Mouse (Mus musculus) embryonic facial prominence, embryonic 13.5 days (tissue): ENCODE data around the gene Slc25a44. TPM values are rescaled to one million over a fixed set of nuclear protein-coding genes. Genes with fewer than 3 reads are reported as not detected.
A peak's percentile ranks its signal among the peaks of the same experiment; 100 is the strongest.

Source experiments
- ATAC-seq: fragments of 200-750 bp; cut with Nextera tagmentation; 2 replicates; pipeline ENCODE4 v1.8.0; 2017; ENCODE audit warnings: low read depth; ENCODE audit not compliant: insufficient number of reproducible peaks, insufficient read depth, low FRiP score, low TSS enrichment
- H3K27ac ChIP-seq: fragments of 300-500 bp; sonication (generic); 2 replicates; pipeline ENCODE4 v1.5.1; 2015; ENCODE audit warnings: moderate library complexity, mild to moderate bottlenecking, inconsistent platforms
- H3K27me3 ChIP-seq: fragments of 300-500 bp; sonication (generic); 2 replicates; pipeline ENCODE4 v1.6.1; 2015; ENCODE audit warnings: mild to moderate bottlenecking, inconsistent platforms
- H3K36me3 ChIP-seq: fragments of 300-500 bp; sonication (generic); 2 replicates; pipeline ENCODE4 v1.6.1; 2015; ENCODE audit warnings: mild to moderate bottlenecking, inconsistent platforms
- H3K4me1 ChIP-seq: fragments of 300-500 bp; sonication (generic); 2 replicates; pipeline ENCODE4 v1.6.1; 2015; ENCODE audit warnings: inconsistent platforms
- H3K4me2 ChIP-seq: fragments of 300-500 bp; sonication (generic); 2 replicates; pipeline ENCODE4 v1.6.1; 2015; ENCODE audit warnings: moderate library complexity, mild to moderate bottlenecking, inconsistent platforms
- H3K4me3 ChIP-seq: fragments of 300-500 bp; sonication (generic); 2 replicates; pipeline ENCODE4 v1.5.1; 2015; ENCODE audit warnings: mild to moderate bottlenecking, inconsistent platforms
- H3K9ac ChIP-seq: fragments of 300-500 bp; sonication (generic); 2 replicates; pipeline ENCODE4 v1.6.1; 2015; ENCODE audit warnings: mild to moderate bottlenecking, inconsistent platforms
- H3K9me3 ChIP-seq: fragments of 300-500 bp; sonication (generic); 2 replicates; pipeline ENCODE4 v1.6.1; 2016; ENCODE audit warnings: inconsistent platforms
- WGBS: fragments of 180-500 bp; shearing (Covaris S2); methylation state at CpG from one replicate; pipeline ENCODE4 v1.1.7; 2015; ENCODE audit warnings: mixed read lengths; 5-methylcytosine and 5-hydroxymethylcytosine counted together
- polyA plus RNA-seq: library from polyadenylated mRNA; unstranded; fragments of >200 nt; fragmentation: Nextera tagmentation; extraction: Ambion mirVana; gene quantifications from 2 replicates; pipeline ENCODE4 v1.2.1, GENCODE M21; 2015

Slc25a44 gene
- polyA plus RNA-seq: 16.5 and 16.7 TPM in 2 replicates

DNA sequence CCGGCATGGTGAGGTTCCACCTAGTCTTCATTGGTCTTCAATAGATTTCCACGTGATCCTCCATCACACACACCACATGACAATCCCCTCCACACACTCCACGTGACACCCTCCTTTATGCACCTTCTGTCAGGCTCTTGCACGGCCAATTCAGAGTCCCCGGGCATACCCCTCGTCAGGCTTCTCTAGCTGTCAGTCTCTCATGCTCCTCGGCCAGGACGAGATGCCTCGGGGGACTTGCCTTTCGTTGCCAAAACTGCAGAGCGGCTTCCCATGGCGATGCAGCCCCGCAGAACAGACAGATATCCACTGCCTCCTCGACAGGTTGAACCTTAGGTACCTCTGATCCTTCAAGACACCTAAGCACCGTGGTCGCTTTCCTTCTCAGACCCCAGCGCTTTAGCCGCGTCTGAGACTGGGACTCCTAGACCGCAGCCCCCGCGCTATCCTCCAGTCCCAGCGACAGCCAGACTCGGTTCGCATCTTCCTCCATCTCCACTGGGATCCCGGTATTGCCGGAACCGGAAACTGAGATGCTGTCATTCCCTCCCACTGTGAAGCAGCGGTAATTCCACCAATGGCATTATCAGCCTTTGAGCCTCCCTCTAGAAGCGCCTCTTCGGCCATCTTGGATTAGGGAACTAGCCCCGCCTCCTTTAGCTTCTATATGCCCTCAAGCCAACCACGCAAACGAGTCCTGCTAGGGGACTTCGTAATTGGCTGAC, at the start of gene Slc25a44:
TSS of gene Slc25a44 (minus strand) at position 535 of the 725 bp plus-strand sequence.
- 1% methylated on average over 35 of the region's 35 CpGs for WGBS
- H3K9ac ChIP-seq: peak within 1 kb of the TSS; percentile 74
- ATAC-seq: peak; percentile 94
- no peaks in the 10 kb centered on the region for H3K27me3 ChIP-seq
- peaks cover 23% of the 10 kb centered on the region for H3K4me1 ChIP-seq
- H3K4me3 ChIP-seq: peak within 1 kb of the TSS; percentile 75
- H3K4me2 ChIP-seq: peak within 1 kb of the TSS; percentile 89
- no peaks in the 10 kb centered on the region for H3K9me3 ChIP-seq
- peaks cover 20% of the 10 kb centered on the region for H3K36me3 ChIP-seq
- H3K27ac ChIP-seq: peak within 1 kb of the TSS; percentile 62; the same call in 1 of the 2 replicates

DNA sequence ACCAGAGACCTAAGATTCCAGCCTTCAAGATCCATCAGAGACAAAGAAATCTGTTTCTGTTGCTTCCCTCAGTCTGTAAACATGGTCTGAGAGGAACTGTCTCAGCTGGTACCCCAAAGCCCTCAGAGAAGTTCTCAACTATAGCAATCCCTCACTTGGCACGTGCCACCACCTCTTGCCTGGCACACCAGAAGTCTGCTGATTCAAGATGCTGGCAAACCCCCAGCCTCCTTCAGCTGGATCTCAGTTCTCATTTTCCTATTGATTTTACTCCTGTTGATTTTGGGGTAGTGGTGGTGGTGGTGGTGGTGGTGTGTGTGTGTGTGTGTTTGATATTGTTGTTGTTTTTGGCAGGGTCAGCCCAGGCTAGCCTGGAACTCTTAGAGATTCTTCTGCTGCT, 48.6 kb upstream of the Slc25a44 start:
- Histone ChIP-seq H3K4me2 (no peak overlapping the region), H3K9ac (no peak overlapping the region), H3K27me3 (no peaks in the 10 kb centered on the region), H3K27ac (peak overlapping the region; percentile 83), H3K36me3 (no peaks in the 10 kb centered on the region), H3K9me3 (0 out of 2 replicates have a peak, but pooled peaks cover 4% of the 10 kb centered on the region), H3K4me3 (no peak overlapping the region), H3K4me1 (peaks cover 18% of the 10 kb centered on the region)
- ATAC-seq: no peak
- WGBS: 59% methylated on average over 1 of the region's 1 CpGs

DNA sequence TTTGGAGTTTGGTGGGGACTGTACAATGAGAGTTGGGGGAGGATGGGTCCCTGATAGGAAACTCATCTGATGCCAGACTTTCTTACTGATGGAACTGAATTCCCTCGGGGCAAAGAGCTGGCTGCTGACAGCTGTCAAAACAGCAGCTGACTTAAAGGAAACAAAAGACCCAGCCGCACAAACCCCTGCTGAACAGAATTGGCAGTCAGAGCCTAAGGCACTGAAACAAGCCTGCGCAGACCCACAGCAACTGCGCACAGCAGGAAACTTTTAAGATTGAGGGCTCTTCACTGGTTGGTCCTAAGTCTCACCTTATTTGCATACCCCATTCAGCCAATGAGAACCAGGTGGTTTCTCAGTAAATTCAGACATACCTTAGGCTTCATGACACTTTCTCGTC, 48.1 kb upstream of the Slc25a44 start:
- H3K9me3 ChIP-seq: 0 out of 2 replicates have a peak, but pooled peaks cover 4% of the 10 kb centered on the region
- peak; percentile 54; the same call in 1 of the 2 replicates for ATAC-seq
- no peaks in the 10 kb centered on the region for H3K36me3 ChIP-seq
- no peak overlapping the region for H3K9ac ChIP-seq
- H3K27ac ChIP-seq: peak overlapping the region; percentile 83
- H3K4me1 ChIP-seq: peaks cover 17% of the 10 kb centered on the region
- 12% methylated on average over 5 of the region's 5 CpGs for WGBS
- H3K4me3 ChIP-seq: no peak overlapping the region
- no peaks in the 10 kb centered on the region for H3K27me3 ChIP-seq
- no peak overlapping the region for H3K4me2 ChIP-seq

DNA sequence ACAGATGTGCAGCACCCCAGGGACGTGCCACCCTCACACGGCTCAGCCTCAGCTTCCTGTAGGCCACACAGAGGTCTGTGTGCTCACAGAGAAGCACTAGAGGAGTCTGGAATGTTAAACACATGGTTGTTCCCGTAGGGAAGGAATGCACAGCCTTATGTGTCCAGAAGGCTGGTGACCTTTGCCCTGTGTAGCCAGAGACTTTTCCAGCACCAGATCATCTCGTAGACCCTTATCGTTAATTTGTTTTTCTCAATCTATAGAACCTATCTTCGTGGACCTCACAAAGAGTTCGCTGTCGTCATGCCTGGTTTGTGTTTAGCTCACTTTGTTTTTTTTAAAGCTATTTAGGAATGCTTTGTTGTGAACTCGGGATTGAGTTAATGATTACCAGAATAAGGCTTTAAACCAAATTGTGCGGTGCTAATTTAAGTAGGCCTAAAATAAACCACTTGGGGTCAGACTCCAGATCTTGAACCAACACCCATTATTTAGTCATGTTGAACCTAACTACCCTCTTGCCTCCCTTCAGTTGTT, 46.1 kb upstream of the Slc25a44 start:
- no peak overlapping the region for H3K4me2 ChIP-seq
- peaks cover 19% of the 10 kb centered on the region for H3K4me1 ChIP-seq
- no peaks in the 10 kb centered on the region for H3K36me3 ChIP-seq
- ATAC-seq: no peak
- no peaks in the 10 kb centered on the region for H3K27me3 ChIP-seq
- 23% methylated on average over 10 of the region's 10 CpGs for WGBS
- H3K27ac ChIP-seq: peak overlapping the region; percentile 9; the same call in 1 of the 2 replicates
- 0 out of 2 replicates have a peak, but pooled peaks cover 4% of the 10 kb centered on the region for H3K9me3 ChIP-seq
- H3K4me3 ChIP-seq: no peak overlapping the region
- H3K9ac ChIP-seq: no peak overlapping the region

DNA sequence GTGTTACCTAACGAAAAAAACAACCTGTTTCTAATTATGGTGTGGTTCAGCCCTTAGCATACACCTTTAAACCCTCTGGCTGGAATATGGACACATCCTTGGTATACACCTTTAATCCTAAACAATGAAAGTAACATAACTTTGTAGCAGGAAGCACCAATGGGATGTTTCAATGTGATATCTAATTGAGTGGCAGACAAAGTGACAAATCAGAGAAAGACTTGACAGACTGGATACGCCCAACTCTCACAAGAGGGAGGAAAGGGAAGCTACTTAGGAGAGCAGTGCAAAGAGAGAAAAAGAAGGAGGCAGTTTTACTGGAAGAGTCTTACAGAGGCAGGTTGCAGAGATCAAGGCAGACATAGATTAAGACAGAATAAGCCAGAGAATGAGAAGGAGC, 44.5 kb upstream of the Slc25a44 start:
- no peak for ATAC-seq
- Histone ChIP-seq H3K9ac (no peak overlapping the region), H3K4me3 (no peak overlapping the region), H3K27ac (no peak overlapping the region), H3K27me3 (no peaks in the 10 kb centered on the region), H3K36me3 (no peaks in the 10 kb centered on the region), H3K4me1 (peaks cover 19% of the 10 kb centered on the region), H3K9me3 (0 out of 2 replicates have a peak, but pooled peaks cover 4% of the 10 kb centered on the region), H3K4me2 (no peak overlapping the region)
- 55% methylated on average over 2 of the region's 2 CpGs for WGBS

DNA sequence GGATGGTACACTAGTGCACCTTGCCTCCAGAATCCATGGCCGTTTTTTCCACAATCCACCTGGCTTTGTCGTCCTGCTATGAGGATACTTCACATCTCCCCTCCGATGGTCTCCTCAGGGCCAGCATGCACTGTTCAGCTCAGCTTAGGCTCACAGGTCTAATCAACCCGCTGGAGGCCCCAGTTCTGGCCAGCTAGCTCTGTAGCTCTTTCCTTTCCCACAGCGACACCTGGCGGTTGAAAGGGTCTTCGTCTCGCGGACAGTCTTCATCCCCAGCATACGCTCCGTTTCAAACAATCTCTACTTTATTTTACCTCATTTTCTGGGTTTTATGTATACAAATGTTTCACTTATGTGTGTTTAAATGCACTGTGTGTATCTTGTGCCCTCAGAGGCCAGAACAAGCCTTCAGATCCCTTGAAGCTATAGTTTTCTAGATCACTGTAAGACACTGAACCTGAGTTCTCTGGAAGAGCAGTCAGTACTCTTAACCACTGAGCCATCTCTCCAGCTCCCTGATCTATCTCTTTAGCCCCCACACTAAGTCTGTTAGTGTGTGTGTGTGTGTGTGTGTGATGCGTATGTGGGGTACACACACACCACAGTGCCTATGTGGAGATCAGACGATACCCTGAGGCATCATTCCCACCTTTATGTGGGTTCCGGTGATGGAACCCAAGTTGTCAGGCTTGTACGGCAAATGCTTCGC, 42.3 kb upstream of the Slc25a44 start:
- 27% methylated on average over 16 of the region's 16 CpGs for WGBS

DNA sequence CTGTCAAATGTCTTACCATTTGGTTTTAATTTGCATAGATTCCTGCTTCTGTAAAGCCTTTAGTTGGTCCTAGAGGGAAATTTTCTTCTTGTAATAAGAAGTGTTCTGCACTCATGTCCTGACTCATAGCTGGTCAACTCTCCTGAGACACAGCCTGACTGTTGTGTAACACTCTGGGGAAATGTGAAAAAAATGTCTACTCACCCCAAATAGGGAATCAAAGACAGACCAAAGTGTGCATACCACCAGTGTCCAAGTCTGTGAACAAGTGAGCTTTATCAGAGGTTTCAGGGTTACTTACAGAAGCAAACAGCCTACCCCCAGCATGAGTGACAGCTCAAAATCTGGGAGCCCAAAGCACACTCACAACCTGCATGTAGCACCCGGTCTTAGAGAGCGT, 40.2 kb upstream of the Slc25a44 start:
- H3K27me3 ChIP-seq: peaks cover 1% of the 10 kb centered on the region; the same call in 1 of the 2 replicates
- 74% methylated on average over 2 of the region's 2 CpGs for WGBS
- H3K9me3 ChIP-seq: 0 out of 2 replicates have a peak, but pooled peaks cover 4% of the 10 kb centered on the region
- no peaks in the 10 kb centered on the region for H3K36me3 ChIP-seq
- ATAC-seq: no peak
- H3K4me3 ChIP-seq: no peak overlapping the region
- H3K9ac ChIP-seq: no peak overlapping the region
- peaks cover 16% of the 10 kb centered on the region for H3K4me1 ChIP-seq
- H3K4me2 ChIP-seq: no peak overlapping the region
- no peak overlapping the region for H3K27ac ChIP-seq

More for the DNA sequence above, 42.3 kb upstream of the Slc25a44 start:
- Histone ChIP-seq H3K27me3 (no peaks in the 10 kb centered on the region), H3K4me1 (peaks cover 10% of the 10 kb centered on the region), H3K9ac (no peak overlapping the region), H3K4me2 (no peak overlapping the region), H3K9me3 (0 out of 2 replicates have a peak, but pooled peaks cover 4% of the 10 kb centered on the region), H3K27ac (no peak overlapping the region), H3K4me3 (no peak overlapping the region), H3K36me3 (no peaks in the 10 kb centered on the region)
- 0 out of 2 replicates have a peak, but pooled peaks have one; percentile 26 for ATAC-seq

DNA sequence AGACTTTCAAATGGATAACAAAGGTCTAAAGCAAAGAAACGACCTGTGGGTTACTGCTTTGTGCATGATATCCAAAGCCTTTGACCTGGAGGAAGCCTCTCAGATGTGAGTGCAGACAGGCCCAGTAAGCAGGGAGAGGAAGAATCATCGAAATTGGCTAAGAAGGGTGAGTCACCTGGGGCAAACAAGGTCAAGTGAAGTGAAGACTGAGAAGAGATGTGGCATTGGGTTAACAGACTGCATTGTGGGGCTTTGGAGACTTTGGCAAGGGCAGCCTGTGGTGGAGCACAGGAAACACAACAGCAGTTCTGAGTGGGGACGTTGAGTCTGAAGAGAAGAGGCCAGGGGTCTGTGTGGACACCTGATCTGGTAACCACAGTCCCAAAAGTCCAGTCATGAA, 39.5 kb upstream of the Slc25a44 start:
- no peak overlapping the region for H3K4me3 ChIP-seq
- H3K36me3 ChIP-seq: no peaks in the 10 kb centered on the region
- peaks cover 16% of the 10 kb centered on the region for H3K4me1 ChIP-seq
- no peak overlapping the region for H3K9ac ChIP-seq
- no peaks in the 10 kb centered on the region for H3K9me3 ChIP-seq
- no peak for ATAC-seq
- no peak overlapping the region for H3K27ac ChIP-seq
- H3K4me2 ChIP-seq: no peak overlapping the region
- 49% methylated on average over 3 of the region's 3 CpGs for WGBS
- H3K27me3 ChIP-seq: peaks cover 4% of the 10 kb centered on the region; the same call in 1 of the 2 replicates

DNA sequence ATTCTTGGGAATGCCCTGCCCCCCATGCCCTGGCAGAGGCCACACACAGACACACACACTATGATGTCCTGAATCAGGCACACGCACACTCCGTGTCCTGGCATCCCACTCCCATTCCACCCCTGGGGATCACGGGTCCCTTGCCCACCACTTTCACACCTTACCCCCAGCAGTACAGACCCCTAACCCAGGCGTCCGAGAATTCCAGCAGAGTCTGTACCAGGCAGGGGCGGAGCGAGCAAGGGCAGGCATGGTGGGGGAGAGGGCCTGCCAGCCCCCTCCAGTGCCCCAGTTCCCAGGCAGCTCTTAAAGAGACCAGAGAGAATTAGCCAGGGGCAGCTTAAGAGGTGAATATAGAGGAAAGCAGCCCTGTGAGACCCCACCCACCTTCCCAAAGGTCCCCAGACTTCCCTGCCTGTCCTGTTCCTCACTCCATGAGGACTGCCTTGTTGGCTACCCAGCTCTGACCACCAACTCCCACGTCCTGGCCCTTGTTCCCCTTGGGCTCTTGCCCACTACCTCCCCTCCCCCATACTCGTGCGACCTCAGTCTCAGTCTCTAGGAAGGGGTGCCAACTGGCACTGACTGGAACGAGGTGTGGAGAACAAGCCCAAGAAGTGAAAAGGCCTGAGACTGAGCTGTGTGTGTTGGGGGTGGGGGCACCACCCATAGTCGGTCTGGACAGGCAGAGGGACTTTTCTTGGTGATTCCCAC, 36.2 kb upstream of the Slc25a44 start, which contains the start of gene Sema4a:
TSS of gene Sema4a (minus strand) at position 200 of the 714 bp plus-strand sequence.
- Histone ChIP-seq H3K36me3 (no peaks in the 10 kb centered on the region), H3K9me3 (no peaks in the 10 kb centered on the region), H3K27me3 (peaks cover 4% of the 10 kb centered on the region; the same call in 1 of the 2 replicates), H3K4me3 (no peak within 1 kb of the TSS), H3K27ac (no peak within 1 kb of the TSS), H3K4me1 (peaks cover 25% of the 10 kb centered on the region), H3K4me2 (peak within 1 kb of the TSS; percentile 3; the same call in 1 of the 2 replicates), H3K9ac (peak within 1 kb of the TSS; percentile 55)
- ATAC-seq: no peak; the same call in 1 of the 2 replicates
- WGBS: 43% methylated on average over 12 of the region's 12 CpGs

DNA sequence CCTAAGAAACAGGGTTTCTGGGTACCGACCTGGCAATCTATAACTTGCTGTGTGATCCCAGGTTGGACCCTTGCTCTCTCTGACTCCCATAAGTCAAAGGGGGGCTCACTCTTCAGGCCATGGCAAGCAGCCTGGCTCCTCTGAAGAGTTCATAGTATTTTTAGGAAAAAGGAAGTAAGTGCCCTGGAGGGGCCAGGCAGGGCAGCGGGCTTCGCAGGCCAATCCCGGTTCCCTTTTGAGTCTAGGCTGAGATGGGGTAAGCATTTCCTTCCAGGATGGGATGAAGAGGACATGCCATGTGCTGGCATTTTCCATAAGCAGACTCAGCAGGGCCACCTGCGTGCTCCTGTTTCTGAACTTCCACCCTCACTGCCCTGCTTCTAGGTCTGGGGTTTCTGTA, 35.1 kb upstream of the Slc25a44 start:
- ATAC-seq: no peak
- H3K4me2 ChIP-seq: no peak overlapping the region
- H3K4me1 ChIP-seq: peaks cover 34% of the 10 kb centered on the region
- no peak overlapping the region for H3K27ac ChIP-seq
- H3K4me3 ChIP-seq: no peak overlapping the region
- H3K36me3 ChIP-seq: no peaks in the 10 kb centered on the region
- H3K9ac ChIP-seq: no peak overlapping the region
- 70% methylated on average over 5 of the region's 5 CpGs for WGBS
- no peaks in the 10 kb centered on the region for H3K9me3 ChIP-seq
- H3K27me3 ChIP-seq: peaks cover 4% of the 10 kb centered on the region; the same call in 1 of the 2 replicates

DNA sequence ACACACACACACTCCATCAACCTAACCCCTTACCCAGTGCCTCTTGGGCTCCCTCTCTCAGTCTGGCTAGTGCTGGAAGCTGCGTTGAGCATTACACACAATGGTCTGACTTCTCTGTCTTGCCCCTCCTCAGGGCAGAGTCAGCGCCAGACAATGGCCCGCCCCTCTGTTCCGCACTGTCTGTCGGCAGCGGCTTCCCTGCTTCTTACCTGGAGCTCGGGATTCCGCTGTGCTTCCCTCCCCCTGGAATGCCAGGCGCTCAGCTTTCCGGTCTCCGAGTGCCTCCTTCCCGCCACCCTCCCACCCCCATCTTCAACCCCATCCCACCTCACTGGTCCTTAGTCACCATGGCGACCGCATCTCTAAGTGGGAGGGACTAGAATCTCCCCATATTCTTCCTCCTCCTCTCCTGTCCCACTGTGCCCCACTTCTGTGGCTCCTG, 33.9 kb upstream of the Slc25a44 start:
- Histone ChIP-seq H3K4me2 (peak overlapping the region; percentile 58), H3K9ac (peak overlapping the region; percentile 62), H3K36me3 (no peaks in the 10 kb centered on the region), H3K4me1 (peaks cover 41% of the 10 kb centered on the region), H3K9me3 (no peaks in the 10 kb centered on the region), H3K27ac (no peak overlapping the region), H3K27me3 (peaks cover 4% of the 10 kb centered on the region; the same call in 1 of the 2 replicates), H3K4me3 (peak overlapping the region; percentile 34)
- WGBS: 1% methylated on average over 14 of the region's 14 CpGs
- ATAC-seq: no peak; the same call in 1 of the 2 replicates
